Mouse (Mus musculus): Measurements from ENCODE around the gene Scn10a.

- TF ChIP-seq POLR2A (IDR thresholded peaks at IDR 0.05; ENCODE audit: extremely low read depth, insufficient read depth, low read length) (no peak), CTCF (IDR thresholded peaks at IDR 0.05; ENCODE audit: low read depth, low read length) (no peak)
Observed at GRCm38 (mm10) chr9:119726990-119727389, 7.9 kb upstream of the Scn10a start.

All from liver, adult 2 months (tissue).